Mouse (Mus musculus) adrenal gland, adult 8-10 months (tissue): Measurements from ENCODE around the gene Csf1. TPM values are rescaled to one million over a fixed set of nuclear protein-coding genes. Genes with fewer than 3 reads are reported as not detected.

Experiments used
- DNase-seq: peaks from one replicate; pipeline ENCODE4 v3.0.0; 2022
- total RNA-seq, 4 experiments: library from RNA; stranded (reverse); gene quantifications; 2 replicates each; pipeline ENCODE4 v1.2.4; 2022

The Csf1 gene
- total RNA-seq, 4 experiments from 2014 or later: 14.8 to 29.7 (median 23.0) TPM

- no peak for DNase-seq
Observed at GRCm38 (mm10) chr3:107781304-107781703, 21.0 kb upstream of the Csf1 start.

DNA sequence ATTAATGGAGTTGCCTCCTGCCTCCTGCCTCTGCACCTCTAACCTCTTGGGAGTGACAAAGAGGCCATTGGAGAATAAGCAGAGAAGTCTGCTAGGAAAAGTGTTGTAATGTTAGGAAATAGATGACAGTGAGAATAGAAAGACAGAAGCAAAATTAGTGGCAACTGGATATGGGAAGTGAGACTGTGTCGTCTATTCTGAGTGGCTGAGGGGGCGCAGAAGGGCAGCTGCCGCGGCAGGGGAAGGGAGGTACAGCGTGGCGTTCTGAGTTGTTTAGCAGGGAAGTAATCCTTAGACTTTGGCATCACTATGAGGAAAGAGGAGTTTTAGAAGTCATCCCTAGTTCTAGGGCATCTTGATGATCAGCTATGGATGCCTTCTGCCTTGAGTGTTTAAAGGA lies 17.7 kb upstream of the Csf1 start:
- no peak for DNase-seq

GRCm38 (mm10) chr3:107776295-107776694 lies 16.0 kb upstream of the Csf1 start:
- DNase-seq: no peak

DNA sequence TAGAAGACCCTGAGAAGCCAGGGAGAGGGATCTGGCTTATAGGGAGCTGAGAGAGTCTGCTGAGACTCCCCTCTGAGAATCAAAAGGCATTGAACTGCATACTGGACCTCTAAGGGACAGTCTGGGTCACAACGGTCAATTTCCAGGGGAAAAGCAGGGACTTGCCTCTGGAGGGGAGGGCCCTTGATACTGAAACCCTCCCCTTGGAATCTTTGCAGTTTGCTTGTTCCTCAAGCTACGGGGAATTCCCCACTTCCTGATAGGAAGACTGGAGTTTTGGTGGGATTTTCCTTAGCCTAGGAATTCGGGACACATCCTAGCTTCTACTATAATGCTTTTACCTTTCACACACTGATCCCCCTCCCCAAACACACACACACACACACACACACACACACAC lies 15.5 kb upstream of the Csf1 start:
- no peak for DNase-seq

GRCm38 (mm10) chr3:107775056-107775455 lies 14.8 kb upstream of the Csf1 start:
- no peak for DNase-seq

DNA sequence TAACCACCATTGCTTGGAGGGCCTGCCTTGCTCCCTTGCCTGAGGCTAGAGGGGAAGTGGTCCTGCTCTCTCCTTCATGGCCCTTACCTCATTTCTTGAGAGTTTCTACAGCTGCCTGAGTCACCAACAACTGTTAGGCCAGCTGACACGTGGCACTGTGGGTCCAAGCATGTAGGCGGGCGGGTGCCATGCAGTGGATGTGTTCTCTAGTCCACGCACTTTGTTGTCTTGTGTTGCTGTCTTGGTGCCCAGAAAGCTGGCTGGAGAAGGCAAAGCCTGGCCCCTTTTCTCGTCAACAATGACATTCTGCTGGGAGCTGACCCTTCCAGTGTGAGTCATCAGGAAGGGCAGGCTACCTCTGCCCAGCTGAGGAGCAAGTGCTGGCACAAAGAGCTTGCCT lies 12.6 kb upstream of the Csf1 start:
- DNase-seq: no peak

DNA sequence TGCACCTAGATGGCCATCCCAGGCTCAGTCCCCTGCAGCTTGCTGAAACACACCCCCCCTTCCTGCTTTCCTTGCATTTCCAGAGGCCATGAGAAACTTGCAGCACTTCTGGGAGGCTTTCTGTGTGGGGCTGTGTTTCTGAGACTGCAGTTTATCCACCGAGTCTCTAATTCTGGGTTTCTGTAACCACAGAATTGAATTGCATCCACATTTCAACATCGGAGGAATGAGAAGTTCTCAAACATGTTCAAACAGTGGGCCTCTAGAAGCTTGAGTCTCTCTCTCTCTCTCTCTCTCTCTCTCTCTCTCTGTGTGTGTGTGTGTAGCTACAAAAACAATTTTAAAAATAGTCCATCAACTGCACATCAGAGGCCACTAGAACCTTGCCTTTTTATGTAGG lies 9.4 kb upstream of the Csf1 start:
- no peak for DNase-seq

DNA sequence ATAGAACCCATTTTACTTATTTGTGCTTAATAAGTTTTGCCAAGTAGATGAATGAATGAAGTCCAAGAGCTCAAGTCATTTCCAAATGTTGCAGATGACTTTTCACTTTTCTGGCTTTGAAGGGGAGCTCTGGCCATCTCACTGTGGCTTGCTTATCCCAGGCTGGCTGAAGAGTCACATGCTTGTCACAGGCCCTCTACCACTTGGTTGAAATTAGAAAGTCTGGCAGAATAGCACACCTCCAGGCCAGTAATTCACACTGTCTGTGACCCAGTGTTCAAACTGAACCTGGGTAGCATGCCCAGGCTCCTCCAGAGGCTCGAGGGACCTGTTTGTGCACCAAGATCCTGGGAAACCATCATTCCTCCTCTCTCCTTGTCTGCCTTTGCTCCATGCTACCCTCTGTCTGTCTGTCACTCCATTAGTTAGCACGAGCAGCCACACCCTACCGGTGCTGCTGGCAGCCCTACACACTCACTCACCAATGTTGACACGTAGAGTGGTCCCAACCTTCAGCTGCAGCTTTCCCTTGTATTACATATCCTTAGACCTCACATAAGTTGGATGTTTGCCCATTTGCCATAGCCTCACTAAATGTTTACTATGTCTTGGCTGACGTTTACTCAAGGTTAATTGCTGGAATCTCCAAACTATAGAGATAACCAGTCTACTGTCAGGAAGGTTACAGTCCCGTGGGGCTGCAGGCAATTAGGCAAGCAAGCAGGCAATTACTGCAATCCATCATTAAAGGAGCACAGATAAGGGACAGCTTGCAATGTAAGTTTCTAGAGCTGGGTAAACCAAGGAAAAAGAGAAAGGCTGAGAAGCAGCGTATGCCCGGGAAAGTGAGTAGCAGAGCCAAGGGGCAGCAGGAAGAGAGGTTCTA lies 8.1 kb upstream of the Csf1 start:
- DNase-seq: no peak

- no peak for DNase-seq
Observed at GRCm38 (mm10) chr3:107766804-107767203, 6.5 kb upstream of the Csf1 start.

GRCm38 (mm10) chr3:107765979-107766378 lies 5.7 kb upstream of the Csf1 start:
- no peak for DNase-seq

GRCm38 (mm10) chr3:107763552-107763951 lies 3.3 kb upstream of the Csf1 start:
- DNase-seq: no peak

DNA sequence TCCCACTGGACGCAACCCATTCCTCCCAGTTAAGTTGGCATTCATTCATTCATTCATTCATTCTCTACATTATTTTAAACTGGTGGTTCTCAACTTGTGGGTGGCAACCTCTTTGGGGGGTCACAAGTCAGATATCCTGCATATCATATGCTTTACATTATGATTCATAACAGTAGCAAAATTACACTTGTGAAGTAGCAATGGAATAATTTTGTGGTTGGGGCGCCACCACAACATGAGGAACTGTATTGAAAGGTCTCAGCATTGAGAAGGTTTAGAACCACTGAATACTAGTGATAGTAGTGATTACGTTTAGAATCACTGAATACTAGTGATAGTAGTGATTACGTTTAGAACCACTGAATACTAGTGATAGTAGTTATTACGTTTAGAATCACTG lies 1.2 kb upstream of the Csf1 start:
- DNase-seq: no peak

DNA sequence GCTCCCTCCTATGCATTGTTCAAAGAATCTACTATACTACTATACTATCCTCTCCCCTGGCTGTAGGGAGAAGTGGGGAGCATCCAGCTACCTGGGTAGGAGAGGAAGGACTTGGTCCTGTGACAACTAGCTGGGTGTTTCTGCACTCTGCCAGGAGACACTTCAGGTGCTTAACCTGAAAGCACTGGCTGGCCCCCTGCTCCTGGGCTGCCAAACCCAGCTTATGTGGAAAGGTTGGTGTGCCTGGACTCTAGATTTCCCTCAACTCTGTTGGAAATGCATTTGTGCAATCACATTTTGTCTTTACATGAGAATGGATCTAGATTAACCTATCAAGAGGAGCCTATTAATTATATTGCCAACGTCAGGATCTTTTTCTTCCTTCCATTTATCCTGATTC lies 502 bp upstream of the Csf1 start:
- DNase-seq: no peak

- no peak for DNase-seq
Observed at GRCm38 (mm10) chr3:107758638-107759037, 1.6 kb downstream of the Csf1 start.

GRCm38 (mm10) chr3:107758176-107758575 lies 2.1 kb downstream of the Csf1 start:
- DNase-seq: no peak

GRCm38 (mm10) chr3:107757365-107758129 lies 2.7 kb downstream of the Csf1 start:
- no peak for DNase-seq

DNA sequence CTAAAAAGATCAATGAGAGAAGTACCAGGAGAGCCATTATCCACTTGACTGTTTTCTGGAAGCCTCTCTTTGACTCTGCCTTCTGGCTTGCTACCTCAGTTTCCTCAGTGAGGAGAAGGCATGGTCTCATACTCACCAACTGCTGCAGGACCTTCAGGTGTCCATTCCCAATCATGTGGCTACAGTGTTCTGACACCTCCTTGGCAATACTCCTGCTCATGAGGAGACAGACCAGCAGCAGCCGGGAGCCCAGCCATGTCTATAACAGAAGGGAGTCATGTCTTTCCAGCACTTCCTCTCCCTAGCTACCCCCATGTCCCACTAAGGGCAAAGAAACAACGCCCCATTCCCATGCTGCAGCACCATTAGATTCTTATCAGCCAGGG lies 3.8 kb downstream of the Csf1 start:
- DNase-seq: no peak

GRCm38 (mm10) chr3:107755702-107756480 lies 4.4 kb downstream of the Csf1 start:
- DNase-seq: no peak

DNA sequence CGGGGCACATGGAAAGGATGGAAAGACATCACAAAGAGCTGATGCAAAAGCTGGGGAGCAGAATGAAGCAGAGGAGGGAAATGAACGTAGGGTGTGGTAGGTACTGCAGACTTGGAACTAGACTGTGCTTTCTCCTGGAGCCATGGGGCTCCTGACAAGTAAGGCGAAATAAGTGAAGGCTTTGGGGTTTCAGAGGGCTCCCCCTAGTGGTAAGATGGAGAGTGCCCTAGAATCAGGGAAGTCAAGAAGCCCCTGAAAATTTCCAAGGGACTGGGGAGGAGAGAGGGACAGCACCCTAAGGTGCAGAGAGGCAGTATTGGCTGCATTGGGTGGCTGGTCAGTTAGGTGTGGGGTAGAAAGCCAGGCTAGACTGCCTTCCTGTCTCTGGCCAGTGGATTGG lies 5.6 kb downstream of the Csf1 start:
- no peak for DNase-seq

DNA sequence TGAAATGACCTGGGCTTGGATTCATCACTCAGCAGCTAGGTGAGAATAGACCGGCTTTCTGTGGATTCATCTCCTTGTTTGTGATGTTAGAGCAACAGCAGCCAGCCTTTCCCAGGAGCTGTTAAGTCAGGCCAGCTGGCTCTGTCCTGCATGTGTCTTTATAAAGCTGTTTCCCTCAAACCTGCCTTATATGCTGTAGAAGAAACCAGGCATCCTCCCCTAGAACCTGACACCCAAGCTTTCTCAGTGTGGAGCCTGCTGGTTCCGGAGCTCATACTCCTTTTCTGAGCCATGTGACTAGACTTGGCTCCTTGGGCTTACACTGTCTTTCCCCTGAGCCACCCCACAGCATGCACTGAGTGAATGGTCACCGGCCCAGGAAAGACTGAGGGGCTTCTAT lies 8.7 kb downstream of the Csf1 start:
- DNase-seq: no peak

DNA sequence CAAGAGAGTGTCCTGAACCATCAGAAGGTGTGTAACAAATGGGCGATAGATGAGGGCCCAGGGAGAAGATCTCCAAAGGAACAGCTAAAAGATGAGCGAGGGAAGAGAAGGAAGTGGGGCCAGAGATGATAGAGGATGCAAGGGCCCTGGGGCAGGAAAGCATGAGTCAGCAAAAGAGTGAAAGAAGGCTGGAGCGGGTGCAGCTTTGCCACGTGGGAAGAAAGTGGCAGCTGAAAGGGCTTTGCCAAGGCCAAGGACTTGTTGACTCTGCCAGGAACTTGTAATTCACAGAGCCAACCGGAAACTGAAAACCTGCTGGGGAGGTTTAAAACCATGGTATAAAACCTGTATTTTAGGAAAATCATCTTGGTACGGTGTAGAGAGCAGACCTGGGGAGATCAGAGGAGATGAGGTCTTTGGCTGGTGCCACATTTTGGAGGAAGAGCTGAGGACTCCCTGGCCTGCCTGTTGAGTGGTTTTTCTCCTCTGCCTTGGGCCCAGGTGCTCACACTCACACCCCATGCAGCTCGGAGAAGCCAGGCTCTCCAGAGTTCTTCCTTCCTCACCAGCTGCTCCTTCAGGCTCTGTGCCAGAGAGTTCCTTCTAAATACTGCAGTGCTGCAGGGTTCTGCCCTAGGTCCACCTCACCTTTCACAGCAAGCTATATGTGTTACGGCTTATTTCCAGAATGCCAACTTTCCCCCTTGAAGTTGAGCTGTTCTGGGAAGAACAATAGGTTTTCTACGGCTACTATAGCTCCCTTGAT lies 9.3 kb downstream of the Csf1 start:
- peak; percentile 68 for DNase-seq

DNA sequence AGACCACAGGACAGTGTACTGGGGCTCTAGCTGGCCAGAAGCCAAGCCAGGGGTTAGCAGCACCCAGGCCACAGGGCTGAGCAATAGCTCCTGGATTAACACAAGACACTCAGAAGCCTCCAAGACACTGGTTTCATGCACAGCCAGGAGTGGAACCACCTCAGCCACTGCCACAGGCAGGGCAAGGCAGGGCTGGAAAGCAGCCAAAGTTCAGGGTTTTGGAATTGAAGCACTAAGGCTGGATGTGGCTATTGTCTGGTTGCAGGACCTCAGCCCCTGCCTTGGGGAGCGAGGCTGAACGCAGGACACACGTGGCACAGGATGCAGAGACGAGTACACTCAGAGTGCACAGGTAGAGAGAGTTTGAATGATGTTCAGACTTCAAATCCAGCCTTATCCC lies 10.8 kb downstream of the Csf1 start:
- DNase-seq: no peak
